Mouse (Mus musculus): ENCODE results near the gene Nf1. TPM values are rescaled to one million over a fixed set of nuclear protein-coding genes. Genes with fewer than 3 reads are reported as not detected.

Nf1 gene
- polyA plus RNA-seq, 1 experiment from 2014 or later, result 8.8 TPM

DNA sequence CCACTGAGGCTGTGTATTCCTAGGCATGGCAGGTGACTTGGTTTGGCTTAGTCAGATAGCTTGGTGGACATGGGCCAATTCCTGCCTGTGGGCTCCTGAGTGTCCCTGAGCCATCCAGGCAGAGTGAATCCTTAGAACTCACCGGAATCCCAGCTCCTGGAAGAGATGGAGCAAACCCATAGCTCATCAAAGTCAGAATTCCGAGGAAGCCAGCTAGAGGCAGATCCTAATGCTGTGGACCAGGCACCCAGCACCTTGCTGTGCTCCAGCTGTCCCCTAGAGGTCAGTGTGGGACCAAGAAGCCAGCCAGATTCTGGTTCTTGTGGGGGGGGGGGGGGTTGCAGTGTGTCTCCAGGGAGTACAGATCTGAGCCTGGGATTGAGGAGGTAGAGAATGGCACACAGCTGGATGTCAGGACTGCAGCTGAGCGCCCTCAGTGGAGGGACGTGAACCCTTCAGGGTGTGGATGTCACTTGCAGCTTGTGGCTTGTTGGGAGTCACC is 285.4 kb downstream of the Nf1 start:
- no peak overlapping the region for H3K27ac ChIP-seq (replicated peaks; ENCODE audit: low read depth, low read length)
- ATAC-seq (ENCODE audit: low read depth) (peak; percentile 67; the same call in 1 of the 2 replicates), DNase-seq (ENCODE audit: low spot score) (peak; percentile 35)
- H3K9ac ChIP-seq (ENCODE audit: low read depth, low read length), result no peak overlapping the region
- no peaks in the 10 kb centered on the region; the same call in 1 of the 2 replicates for H3K4me1 ChIP-seq (ENCODE audit: control insufficient read depth, insufficient read depth, low read length)
- no peak overlapping the region for H3K4me3 ChIP-seq (ENCODE audit: low read depth, low read length)
- 50% methylated on average over 2 of the region's 4 CpGs for WGBS
- no peaks in the 10 kb centered on the region for H3K36me3 ChIP-seq (ENCODE audit: control insufficient read depth, insufficient read depth, low read length)
- no peak overlapping the region for H3K4me2 ChIP-seq (ENCODE audit: low read depth, low read length)
- no peaks in the 10 kb centered on the region for H3K27me3 ChIP-seq (replicated peaks; ENCODE audit: control insufficient read depth, insufficient read depth, low read length)
- H3K9me3 ChIP-seq (ENCODE audit: control insufficient read depth, low read length), result no peaks in the 10 kb centered on the region

DNA sequence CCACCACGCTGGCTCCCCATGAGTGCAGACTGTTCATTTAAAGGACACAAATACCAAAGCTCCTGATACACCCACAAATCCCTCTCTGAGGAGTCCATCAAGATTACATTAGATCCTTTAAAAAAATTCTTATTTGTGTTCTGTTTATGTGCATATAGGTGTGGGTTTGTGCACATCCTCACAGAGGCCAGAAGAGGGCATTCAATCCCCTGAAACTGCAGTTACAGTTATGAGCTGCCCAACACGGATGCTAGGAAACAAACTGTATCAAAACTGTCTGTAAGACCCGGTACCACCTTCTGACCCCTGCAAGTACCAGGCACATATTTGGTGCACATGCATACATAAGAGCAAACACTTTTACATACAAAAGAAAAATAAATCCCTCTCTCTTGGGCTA is 289.2 kb downstream of the Nf1 start:
- Histone ChIP-seq H3K4me1 (ENCODE audit: control insufficient read depth, insufficient read depth, low read length) (no peaks in the 10 kb centered on the region; the same call in 1 of the 2 replicates), H3K9ac (ENCODE audit: low read depth, low read length) (no peak overlapping the region), H3K27ac (replicated peaks; ENCODE audit: low read depth, low read length) (no peak overlapping the region), H3K9me3 (ENCODE audit: control insufficient read depth, low read length) (no peaks in the 10 kb centered on the region), H3K4me3 (ENCODE audit: low read depth, low read length) (no peak overlapping the region), H3K36me3 (ENCODE audit: control insufficient read depth, insufficient read depth, low read length) (no peaks in the 10 kb centered on the region), H3K27me3 (replicated peaks; ENCODE audit: control insufficient read depth, insufficient read depth, low read length) (no peaks in the 10 kb centered on the region), H3K4me2 (ENCODE audit: low read depth, low read length) (no peak overlapping the region)
- ATAC-seq (ENCODE audit: low read depth) (no peak), DNase-seq (ENCODE audit: low spot score) (no peak)
- WGBS, result 74% methylated on average over 3 of the region's 3 CpGs

DNA sequence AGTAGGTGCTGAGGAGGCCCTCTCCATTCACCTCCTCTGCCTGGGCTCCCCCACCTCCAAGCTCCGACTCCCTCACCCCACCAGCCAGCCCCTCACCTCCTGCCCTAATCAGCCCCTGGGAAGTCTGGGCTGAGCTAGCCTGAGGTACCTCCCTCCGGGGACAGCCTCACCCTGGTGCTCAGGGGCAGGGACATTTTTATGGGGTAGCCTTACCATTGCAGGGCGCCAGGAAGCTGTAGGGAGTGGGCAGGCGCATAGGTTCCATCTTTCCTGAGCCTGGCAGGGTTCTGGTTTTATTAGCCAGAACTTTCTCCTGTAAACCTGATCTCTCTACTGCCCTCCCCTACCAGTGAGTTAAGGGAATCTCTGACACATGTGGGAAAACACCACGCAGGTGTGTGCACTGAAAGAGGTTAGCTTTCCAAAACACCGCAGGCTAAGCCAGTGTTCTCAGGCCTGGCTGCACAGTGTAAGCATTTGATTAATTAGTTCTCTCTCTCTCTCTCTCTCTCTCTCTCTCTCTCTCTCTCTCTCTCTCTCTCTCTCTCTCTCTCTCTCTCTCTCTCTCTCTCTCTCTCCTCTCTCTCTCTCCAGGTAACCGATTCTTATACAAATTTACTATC is 290.4 kb downstream of the Nf1 start:
- Histone ChIP-seq H3K4me3 (ENCODE audit: low read depth, low read length) (no peak overlapping the region), H3K27ac (replicated peaks; ENCODE audit: low read depth, low read length) (no peak overlapping the region), H3K36me3 (ENCODE audit: control insufficient read depth, insufficient read depth, low read length) (no peaks in the 10 kb centered on the region), H3K9ac (ENCODE audit: low read depth, low read length) (no peak overlapping the region), H3K9me3 (ENCODE audit: control insufficient read depth, low read length) (no peaks in the 10 kb centered on the region), H3K4me1 (ENCODE audit: control insufficient read depth, insufficient read depth, low read length) (no peaks in the 10 kb centered on the region; the same call in 1 of the 2 replicates), H3K27me3 (replicated peaks; ENCODE audit: control insufficient read depth, insufficient read depth, low read length) (no peaks in the 10 kb centered on the region), H3K4me2 (ENCODE audit: low read depth, low read length) (no peak overlapping the region)
- ATAC-seq (ENCODE audit: low read depth) (no peak), DNase-seq (ENCODE audit: low spot score) (no peak)
- WGBS, result 65% methylated on average over 7 of the region's 7 CpGs

DNA sequence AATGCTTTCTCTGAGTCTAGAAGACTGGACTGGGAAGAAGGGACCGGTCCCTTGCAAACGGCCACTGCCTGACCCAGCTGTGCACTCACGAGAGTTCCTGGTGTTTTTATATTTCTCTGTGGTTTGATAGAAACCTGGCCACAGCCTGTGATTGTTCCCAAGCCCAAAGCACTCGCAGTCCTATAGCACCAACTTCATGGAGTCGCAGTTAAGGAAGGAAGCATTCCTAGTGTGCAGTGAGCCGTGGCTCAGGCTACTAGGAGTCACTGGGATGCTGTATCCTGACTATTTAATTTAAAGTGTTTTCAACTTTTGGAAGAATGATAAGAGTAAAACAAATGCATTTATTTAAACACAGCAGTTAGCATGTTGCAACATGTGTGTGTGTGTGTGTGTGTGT is 291.0 kb downstream of the Nf1 start:
- WGBS, result 51% methylated on average over 6 of the region's 6 CpGs
- no peak overlapping the region for H3K4me2 ChIP-seq (ENCODE audit: low read depth, low read length)
- no peak overlapping the region for H3K27ac ChIP-seq (replicated peaks; ENCODE audit: low read depth, low read length)
- no peaks in the 10 kb centered on the region for H3K9me3 ChIP-seq (ENCODE audit: control insufficient read depth, low read length)
- H3K4me1 ChIP-seq (ENCODE audit: control insufficient read depth, insufficient read depth, low read length), result no peaks in the 10 kb centered on the region
- ATAC-seq (ENCODE audit: low read depth), result no peak
- no peak for DNase-seq (ENCODE audit: low spot score)
- H3K4me3 ChIP-seq (ENCODE audit: low read depth, low read length), result no peak overlapping the region
- H3K27me3 ChIP-seq (replicated peaks; ENCODE audit: control insufficient read depth, insufficient read depth, low read length), result no peaks in the 10 kb centered on the region
- H3K9ac ChIP-seq (ENCODE audit: low read depth, low read length), result no peak overlapping the region
- no peaks in the 10 kb centered on the region for H3K36me3 ChIP-seq (ENCODE audit: control insufficient read depth, insufficient read depth, low read length)

Other genes with a start within 250 kb of the Nf1 start
- 10.4 and 10.8 TPM in 2 replicates for gene Ksr1, start 193.3 kb upstream of the Nf1 start, polyA plus RNA-seq (2014; fragmentation: Nextera tagmentation; extraction: Ambion mirVana)
- 233 and 318 TPM in 2 replicates for gene Wsb1, start 85.0 kb upstream of the Nf1 start, polyA plus RNA-seq (2014; fragmentation: Nextera tagmentation; extraction: Ambion mirVana)
- not detected in 2 replicates for gene Gm9964, start 42.8 kb upstream of the Nf1 start, polyA plus RNA-seq (2014; fragmentation: Nextera tagmentation; extraction: Ambion mirVana)
- 0.32 and 0.56 TPM in 2 replicates for gene Omg, start 164.4 kb downstream of the Nf1 start, polyA plus RNA-seq (2014; fragmentation: Nextera tagmentation; extraction: Ambion mirVana)
- gene Evi2b, start 184.1 kb downstream of the Nf1 start, polyA plus RNA-seq (2014; fragmentation: Nextera tagmentation; extraction: Ambion mirVana), result 2.8 and 3.2 TPM in 2 replicates
- 0.52 and 0.58 TPM in 2 replicates for gene Evi2, start 190.9 kb downstream of the Nf1 start, polyA plus RNA-seq (2014; fragmentation: Nextera tagmentation; extraction: Ambion mirVana)
- gene Evi2a, start 190.9 kb downstream of the Nf1 start, polyA plus RNA-seq (2014; fragmentation: Nextera tagmentation; extraction: Ambion mirVana), result 5.1 and 6.0 TPM in 2 replicates

Measured in embryonic facial prominence, embryonic 14.5 days (tissue).